Mouse (Mus musculus) liver, embryonic 12.5 days (tissue): ENCODE results near the gene Mcmbp. TPM values are rescaled to one million over a fixed set of nuclear protein-coding genes. Genes with fewer than 3 reads are reported as not detected.
A peak's percentile ranks its signal among the peaks of the same experiment; 100 is the strongest.
"Not testable (repeated sequence)": the region's sequence is repeated elsewhere in the genome, so short reads cannot be mapped to it uniquely, and the experiment has no call there.

Experiments
- ATAC-seq: fragments of 200-750 bp; cut with Nextera tagmentation; 2 replicates; pipeline ENCODE4 v1.8.0; 2017; ENCODE audit warnings: moderate number of reproducible peaks, mild to moderate bottlenecking, moderate library complexity
- H3K27ac ChIP-seq: fragments of 300-500 bp; sonication (generic); 2 replicates; pipeline ENCODE4 v1.5.1; 2016; ENCODE audit warnings: mild to moderate bottlenecking
- H3K27me3 ChIP-seq: fragments of 300-500 bp; sonication (generic); replicated peaks from 2 replicates; pipeline ENCODE4 v1.6.1; 2016; ENCODE audit warnings: mild to moderate bottlenecking, moderate library complexity
- H3K36me3 ChIP-seq: fragments of 300-500 bp; sonication (generic); 2 replicates; pipeline ENCODE4 v1.6.1; 2016; ENCODE audit warnings: mild to moderate bottlenecking, moderate library complexity
- H3K4me1 ChIP-seq: fragments of 300-500 bp; sonication (generic); 2 replicates; pipeline ENCODE4 v1.6.1; 2016
- H3K4me2 ChIP-seq: fragments of 300-500 bp; sonication (generic); 2 replicates; pipeline ENCODE4 v1.6.1; 2016; ENCODE audit warnings: mild to moderate bottlenecking, moderate library complexity
- H3K4me3 ChIP-seq: fragments of 300-500 bp; sonication (generic); 2 replicates; pipeline ENCODE4 v1.5.1; 2016; ENCODE audit warnings: mild to moderate bottlenecking, moderate library complexity
- H3K9ac ChIP-seq: fragments of 300-500 bp; sonication (generic); 2 replicates; pipeline ENCODE4 v1.6.1; 2016; ENCODE audit warnings: mild to moderate bottlenecking, moderate library complexity
- H3K9me3 ChIP-seq: fragments of 300-500 bp; sonication (generic); replicated peaks from 2 replicates; pipeline ENCODE4 v1.6.1; 2016; ENCODE audit warnings: mild to moderate bottlenecking, moderate library complexity
- WGBS: fragments of 180-500 bp; shearing (Covaris S2); methylation state at CpG from one replicate; pipeline ENCODE4 v1.1.7; 2016; ENCODE audit not compliant: insufficient replicate concordance; 5-methylcytosine and 5-hydroxymethylcytosine counted together
- polyA plus RNA-seq: library from polyadenylated mRNA; unstranded; fragments of >200 nt; fragmentation: Nextera tagmentation; extraction: Ambion mirVana; gene quantifications from 2 replicates; pipeline ENCODE4 v1.2.1, GENCODE M21; 2016

The Mcmbp gene
- polyA plus RNA-seq, 1 experiment from 2014 or later: 42.5 TPM

DNA sequence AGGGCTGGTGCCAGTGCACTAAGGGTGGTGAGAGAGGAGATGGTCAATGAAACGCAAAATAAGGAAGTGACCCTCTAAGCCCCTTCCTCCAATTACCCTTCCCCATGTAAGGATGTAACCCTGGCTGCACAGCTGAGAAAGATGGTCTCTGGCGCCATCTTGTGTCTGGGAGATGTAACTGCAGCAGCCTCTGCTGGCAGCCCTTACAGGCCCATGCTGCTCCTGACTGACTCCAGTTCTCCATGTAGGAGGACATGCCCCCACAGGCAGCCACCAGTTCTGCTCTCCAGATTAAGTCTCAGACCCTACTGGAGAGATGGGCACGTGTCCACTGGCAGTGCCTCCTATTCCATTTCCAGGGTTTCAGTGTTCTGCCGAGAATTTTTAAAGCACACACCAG lies 34.6 kb downstream of the Mcmbp start:
- WGBS: 25% methylated on average over 4 of the region's 4 CpGs
- Histone ChIP-seq H3K4me3 (no peak overlapping the region), H3K4me2 (no peak overlapping the region), H3K9ac (no peak overlapping the region), H3K27me3 (no peaks in the 10 kb centered on the region), H3K36me3 (peaks cover 96% of the 10 kb centered on the region), H3K4me1 (no peaks in the 10 kb centered on the region), H3K9me3 (no peaks in the 10 kb centered on the region), H3K27ac (no peak overlapping the region)
- ATAC-seq: peak; percentile 63

DNA sequence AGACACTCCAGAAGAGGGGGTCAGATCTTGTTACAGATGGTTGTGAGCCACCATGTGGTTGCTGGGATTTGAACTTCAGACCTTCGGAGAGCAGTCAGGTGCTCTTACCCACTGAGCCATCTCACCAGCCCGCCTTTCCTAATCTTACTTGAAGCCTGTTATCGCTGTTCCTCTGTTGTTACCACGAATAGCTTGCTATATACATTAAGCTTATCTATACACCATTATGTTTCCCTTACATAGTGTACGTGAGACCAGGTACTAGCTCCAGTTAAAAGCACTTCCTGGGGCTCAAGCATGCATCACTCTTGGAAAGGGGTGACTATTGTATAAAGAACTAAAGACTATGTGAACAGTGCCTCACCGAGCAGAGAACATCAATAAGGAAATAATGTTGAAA lies 40.3 kb downstream of the Mcmbp start:
- H3K4me2 ChIP-seq, H3K4me3 ChIP-seq, H3K9me3 ChIP-seq, H3K9ac ChIP-seq, H3K27ac ChIP-seq, H3K4me1 ChIP-seq, H3K27me3 ChIP-seq: not testable (repeated sequence)
- 56% methylated on average over 6 of the region's 6 CpGs for WGBS
- peaks cover 90% of the 10 kb centered on the region for H3K36me3 ChIP-seq
- peak; percentile 54; the same call in 1 of the 2 replicates for ATAC-seq

DNA sequence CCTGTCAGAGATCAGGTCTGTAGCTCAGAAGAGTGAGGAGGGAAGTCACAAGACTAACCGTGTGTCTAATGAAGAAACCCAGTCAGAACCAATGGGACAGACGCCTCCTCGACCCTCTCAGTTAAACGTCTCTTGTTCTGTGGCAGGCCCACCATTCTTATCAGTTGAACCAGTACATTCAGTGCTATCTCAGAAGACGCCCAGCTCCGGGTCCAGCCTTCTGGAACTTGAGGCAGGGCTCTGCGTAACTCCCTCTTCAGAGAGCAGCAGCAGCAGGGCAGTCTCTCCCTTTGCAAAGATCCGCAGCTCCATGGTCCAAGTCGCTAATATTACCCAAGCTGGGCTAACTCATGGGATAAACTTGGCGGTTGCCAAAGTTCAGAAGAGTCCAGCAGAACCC lies 45.4 kb downstream of the Mcmbp start:
- Histone ChIP-seq H3K27ac (no peak overlapping the region), H3K27me3 (no peaks in the 10 kb centered on the region), H3K4me3 (no peak overlapping the region), H3K36me3 (peaks cover 67% of the 10 kb centered on the region), H3K4me2 (no peak overlapping the region), H3K9me3 (no peaks in the 10 kb centered on the region), H3K4me1 (peaks cover 13% of the 10 kb centered on the region), H3K9ac (no peak overlapping the region)
- 31% methylated on average over 10 of the region's 10 CpGs for WGBS
- ATAC-seq: peak; percentile 67

DNA sequence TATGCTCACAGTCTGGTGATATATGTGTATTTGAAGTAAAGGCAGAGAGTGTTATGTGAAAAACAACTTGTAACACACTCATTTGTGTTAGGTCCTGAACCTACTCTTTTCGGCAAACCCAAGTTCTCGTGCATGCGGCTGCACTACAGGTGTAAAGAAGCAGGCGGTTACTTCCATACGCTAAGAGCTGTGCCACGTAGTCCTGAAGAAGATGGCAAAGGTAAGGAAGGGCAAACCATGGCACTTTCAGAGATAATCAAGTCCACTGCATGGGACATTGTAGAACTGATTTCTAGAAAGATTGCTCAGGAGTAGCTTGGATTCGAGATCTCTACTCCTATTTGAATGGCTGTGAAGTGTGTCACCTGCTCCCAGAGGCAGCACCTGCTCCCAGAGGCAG lies 48.1 kb downstream of the Mcmbp start:
- 86% methylated on average over 7 of the region's 7 CpGs for WGBS
- ATAC-seq: no peak

DNA sequence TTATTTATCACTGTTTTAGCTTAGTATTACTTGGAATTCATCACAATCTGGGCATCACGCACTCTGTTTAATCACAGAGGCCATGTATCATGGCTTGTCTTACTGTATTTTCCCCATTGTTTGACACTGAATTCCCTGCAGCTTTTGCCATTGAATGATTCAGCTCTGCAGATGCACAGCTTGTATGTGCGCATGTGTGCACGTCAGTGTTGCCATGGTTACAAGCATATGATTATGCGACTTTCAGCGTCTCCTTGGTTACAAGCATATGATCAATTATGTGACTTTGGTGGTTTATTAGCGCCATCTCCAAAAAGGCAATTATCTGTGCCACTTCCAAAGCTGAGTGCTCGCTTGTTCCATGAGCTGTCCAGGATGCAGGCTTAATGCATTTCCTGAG lies 49.5 kb downstream of the Mcmbp start:
- Histone ChIP-seq H3K27me3 (no peaks in the 10 kb centered on the region), H3K27ac (no peak overlapping the region), H3K36me3 (peaks cover 46% of the 10 kb centered on the region), H3K9ac (no peak overlapping the region), H3K4me1 (peaks cover 20% of the 10 kb centered on the region), H3K9me3 (no peaks in the 10 kb centered on the region), H3K4me3 (no peak overlapping the region), H3K4me2 (no peak overlapping the region)
- 72% methylated on average over 7 of the region's 7 CpGs for WGBS
- ATAC-seq: no peak

More for the DNA sequence above, 48.1 kb downstream of the Mcmbp start:
- Histone ChIP-seq H3K9me3 (no peaks in the 10 kb centered on the region), H3K4me1 (peaks cover 20% of the 10 kb centered on the region), H3K9ac (no peak overlapping the region), H3K36me3 (peaks cover 53% of the 10 kb centered on the region), H3K27ac (no peak overlapping the region), H3K4me3 (no peak overlapping the region), H3K27me3 (no peaks in the 10 kb centered on the region), H3K4me2 (no peak overlapping the region)

DNA sequence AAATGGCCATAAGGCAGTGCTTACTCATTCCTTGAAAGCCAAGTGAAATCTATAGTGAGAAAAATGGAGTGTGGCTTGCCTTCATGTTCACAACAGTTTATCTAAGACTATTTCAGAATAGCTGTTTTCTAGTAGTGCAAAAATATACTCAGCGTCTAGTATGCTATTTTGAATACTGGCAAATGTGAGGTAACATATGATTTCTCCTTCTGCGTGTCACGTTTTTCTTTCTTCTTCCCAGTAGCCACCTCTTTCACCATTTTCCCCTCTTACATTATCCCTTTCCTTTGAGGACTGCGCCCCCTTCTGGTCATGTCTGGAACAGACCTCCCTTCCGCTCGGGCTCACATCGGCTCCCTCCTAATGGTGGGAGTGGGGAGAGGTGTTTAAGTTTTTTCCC lies 50.2 kb downstream of the Mcmbp start:
- Histone ChIP-seq H3K4me2 (no peak overlapping the region), H3K27ac (no peak overlapping the region), H3K27me3 (no peaks in the 10 kb centered on the region), H3K4me1 (peaks cover 15% of the 10 kb centered on the region), H3K36me3 (peaks cover 49% of the 10 kb centered on the region), H3K4me3 (no peak overlapping the region), H3K9me3 (no peaks in the 10 kb centered on the region), H3K9ac (no peak overlapping the region)
- ATAC-seq: peak; percentile 56; the same call in 1 of the 2 replicates
- WGBS: 15% methylated on average over 7 of the region's 7 CpGs

DNA sequence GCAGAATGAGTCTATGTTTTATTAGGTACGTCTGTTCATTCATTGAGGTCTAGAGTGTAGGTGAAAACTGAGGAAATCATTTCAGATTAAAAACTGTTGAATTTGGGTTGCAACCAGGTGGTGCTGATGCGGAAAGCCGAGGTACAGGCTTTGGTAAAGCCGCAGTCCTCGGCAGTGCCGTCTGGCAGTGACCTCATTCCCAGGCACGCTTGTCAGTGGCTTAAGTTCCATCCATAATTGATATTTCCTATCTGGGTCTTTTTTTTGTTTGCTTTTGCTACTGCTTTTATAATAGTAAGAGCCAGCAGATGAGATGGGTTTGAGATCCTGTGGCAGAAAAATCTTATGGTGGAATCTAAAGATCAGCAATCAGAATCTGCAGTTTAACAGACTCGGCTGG lies 50.9 kb downstream of the Mcmbp start:
- Histone ChIP-seq H3K4me2 (no peak overlapping the region), H3K27me3 (no peaks in the 10 kb centered on the region), H3K9me3 (no peaks in the 10 kb centered on the region), H3K36me3 (peaks cover 48% of the 10 kb centered on the region), H3K9ac (no peak overlapping the region), H3K4me1 (peaks cover 9% of the 10 kb centered on the region), H3K4me3 (no peak overlapping the region), H3K27ac (no peak overlapping the region)
- WGBS: 80% methylated on average over 8 of the region's 8 CpGs
- no peak for ATAC-seq

DNA sequence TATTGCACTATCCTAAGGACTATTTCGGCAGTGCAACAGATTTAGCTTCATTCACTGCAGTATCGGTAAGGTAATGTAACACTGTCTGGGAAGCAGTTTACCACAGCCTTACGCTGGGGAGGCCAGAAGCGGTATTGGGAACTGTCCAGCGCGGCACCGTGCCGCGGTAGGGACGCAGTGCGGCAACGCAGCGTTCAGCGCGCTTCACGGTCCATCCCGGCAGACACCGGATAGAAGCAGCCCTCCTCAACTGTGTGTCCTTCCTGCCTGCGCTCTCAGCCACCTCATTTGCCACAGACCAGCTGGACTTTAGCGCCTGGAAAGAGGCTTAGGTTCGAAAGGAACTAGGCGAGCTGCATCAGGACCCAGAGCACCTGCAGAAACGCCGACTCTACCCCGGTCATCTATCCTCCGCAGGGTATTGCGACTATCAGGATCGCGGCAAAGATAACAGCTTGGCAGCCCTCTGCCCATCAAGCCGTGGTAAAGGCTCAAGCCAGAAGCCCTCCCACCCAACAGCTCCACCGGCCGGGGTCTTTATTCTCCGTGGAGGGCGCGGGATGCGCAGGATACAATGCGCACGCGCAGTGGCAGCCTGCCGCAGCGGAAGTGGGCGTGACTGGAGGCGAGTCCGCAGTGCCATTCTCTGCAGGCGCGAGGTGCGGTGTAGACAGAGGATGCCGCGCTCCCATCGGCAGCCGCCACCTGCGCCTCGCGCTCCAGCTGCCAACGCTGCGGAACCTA lies 52.3 kb downstream of the Mcmbp start:
- peak; percentile 75 for ATAC-seq
- peak overlapping the region; percentile 43 for H3K9ac ChIP-seq
- 53% methylated on average over 56 of the region's 56 CpGs for WGBS

DNA sequence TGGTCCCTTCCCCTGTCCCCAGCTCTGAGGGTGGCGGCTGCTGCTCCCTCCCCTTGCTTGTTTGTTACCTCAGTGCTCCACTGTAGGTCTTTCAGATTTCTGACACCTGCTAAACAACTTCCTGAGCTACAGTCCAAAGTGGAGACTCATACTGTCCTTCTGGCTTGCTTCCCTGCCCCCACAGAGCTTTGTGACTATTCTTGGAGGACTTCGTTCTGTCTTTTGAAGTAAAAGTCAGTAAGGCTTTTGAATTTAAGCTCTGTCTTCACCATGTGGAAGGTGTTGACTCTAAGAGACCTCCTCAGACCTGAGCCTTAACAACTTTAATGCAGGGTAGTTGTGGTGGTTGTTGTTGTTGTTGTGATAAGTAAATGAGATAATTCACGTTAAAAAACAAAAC lies 61.7 kb downstream of the Mcmbp start:
- Histone ChIP-seq H3K4me2 (no peak overlapping the region), H3K36me3 (peaks cover 20% of the 10 kb centered on the region), H3K27me3 (no peaks in the 10 kb centered on the region), H3K4me3 (no peak overlapping the region), H3K9me3 (no peaks in the 10 kb centered on the region), H3K27ac (no peak overlapping the region), H3K4me1 (peaks cover 3% of the 10 kb centered on the region), H3K9ac (no peak overlapping the region)
- no peak for ATAC-seq
- WGBS: 62% methylated on average over 3 of the region's 3 CpGs

More for the DNA sequence above, 52.3 kb downstream of the Mcmbp start:
- peaks cover 45% of the 10 kb centered on the region for H3K36me3 ChIP-seq
- peak overlapping the region; percentile 61 for H3K4me3 ChIP-seq
- peaks cover 9% of the 10 kb centered on the region for H3K4me1 ChIP-seq
- H3K27ac ChIP-seq: no peak overlapping the region
- H3K27me3 ChIP-seq: no peaks in the 10 kb centered on the region
- peak overlapping the region; percentile 77 for H3K4me2 ChIP-seq
- no peaks in the 10 kb centered on the region for H3K9me3 ChIP-seq

DNA sequence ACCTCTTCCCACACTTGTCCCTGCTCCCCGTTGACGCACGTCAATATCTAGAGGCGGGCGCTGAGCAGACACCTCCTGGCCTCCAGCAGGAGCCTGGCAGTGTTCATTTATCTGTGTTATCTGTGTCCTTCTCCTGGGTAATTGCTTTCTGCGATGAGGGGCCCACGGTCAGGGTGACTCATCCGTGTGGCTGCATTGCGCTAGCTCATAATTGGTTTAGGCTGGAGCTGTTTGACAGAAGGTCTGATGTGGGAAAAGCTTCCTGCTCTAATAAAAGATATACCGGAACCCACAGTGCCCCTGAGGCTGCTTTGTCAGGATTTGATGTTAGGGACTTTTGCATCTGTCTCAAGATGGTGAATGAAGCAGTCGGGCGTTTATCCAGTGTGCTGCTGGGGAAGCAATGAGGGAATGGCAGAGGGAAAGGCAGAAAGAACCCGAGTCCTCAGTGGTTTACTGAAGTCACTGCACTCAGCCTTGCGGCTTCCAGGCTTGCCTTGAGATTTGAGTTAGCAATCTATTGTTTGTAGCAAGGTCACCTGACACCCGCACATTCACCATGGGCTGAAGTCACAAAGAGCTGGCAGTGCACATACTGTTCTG lies 67.8 kb downstream of the Mcmbp start:
- H3K4me1 ChIP-seq: peaks cover 51% of the 10 kb centered on the region
- H3K36me3 ChIP-seq: peaks cover 29% of the 10 kb centered on the region
- H3K9me3 ChIP-seq: no peaks in the 10 kb centered on the region
- WGBS: 5% methylated on average over 15 of the region's 15 CpGs
- peak overlapping the region; percentile 56 for H3K9ac ChIP-seq
- H3K4me3 ChIP-seq: peak overlapping the region; percentile 42
- ATAC-seq: peak; percentile 97
- peak overlapping the region; percentile 91 for H3K27ac ChIP-seq
- no peaks in the 10 kb centered on the region for H3K27me3 ChIP-seq
- peak overlapping the region; percentile 73 for H3K4me2 ChIP-seq

DNA sequence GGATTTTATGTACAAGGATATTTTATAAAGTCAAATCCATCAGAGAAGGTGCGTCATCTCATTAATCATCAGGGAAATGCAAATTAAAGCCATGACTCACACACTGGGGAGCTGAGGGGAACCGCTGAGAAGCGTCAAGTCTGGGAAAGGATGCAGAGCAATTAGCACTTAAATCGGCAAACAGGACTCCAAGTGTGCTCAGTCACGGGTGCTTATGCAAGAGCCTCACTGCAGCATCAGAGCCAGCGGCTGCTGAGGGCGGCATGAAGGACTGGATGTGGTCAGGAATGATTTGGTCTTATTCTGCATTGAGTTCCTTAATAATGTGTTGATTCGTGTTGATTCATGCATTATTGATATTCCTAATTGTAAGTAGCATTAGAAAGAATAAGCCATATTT lies 68.3 kb downstream of the Mcmbp start:
- Histone ChIP-seq H3K27ac (peak overlapping the region; percentile 91), H3K4me3 (peak overlapping the region; percentile 42), H3K9ac (peak overlapping the region; percentile 56; the same call in 1 of the 2 replicates), H3K9me3 (no peaks in the 10 kb centered on the region), H3K36me3 (peaks cover 28% of the 10 kb centered on the region), H3K4me1 (peaks cover 57% of the 10 kb centered on the region), H3K27me3 (no peaks in the 10 kb centered on the region), H3K4me2 (peak overlapping the region; percentile 73)
- ATAC-seq: peak; percentile 33
- 19% methylated on average over 8 of the region's 8 CpGs for WGBS

DNA sequence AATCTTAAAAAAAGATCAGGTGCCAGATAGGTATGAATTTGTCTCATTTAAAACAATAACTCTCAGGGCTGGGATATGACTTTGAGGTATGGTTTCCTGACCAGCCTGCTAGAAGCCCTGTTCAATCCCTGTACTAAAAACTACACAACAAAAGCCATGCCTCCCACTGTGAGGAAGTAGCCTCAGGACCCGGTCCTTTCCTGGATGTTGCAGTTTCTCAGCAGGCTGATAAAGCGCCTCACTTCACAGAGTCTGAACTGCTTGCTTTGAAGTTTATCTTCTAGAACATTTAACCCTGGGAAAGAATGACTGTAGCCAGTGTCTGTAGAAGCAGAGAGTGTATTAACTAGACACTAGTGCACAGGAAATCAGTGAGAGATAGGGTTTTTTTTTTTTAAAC lies 71.5 kb downstream of the Mcmbp start:
- Histone ChIP-seq H3K9me3 (no peaks in the 10 kb centered on the region), H3K4me1 (peaks cover 71% of the 10 kb centered on the region), H3K4me2 (no peak overlapping the region), H3K4me3 (no peak overlapping the region), H3K27ac (0 out of 2 replicates have a peak overlapping the region, but pooled peaks have one; percentile 23), H3K9ac (no peak overlapping the region), H3K36me3 (peaks cover 37% of the 10 kb centered on the region), H3K27me3 (no peaks in the 10 kb centered on the region)
- WGBS: 30% methylated on average over 2 of the region's 2 CpGs
- no peak for ATAC-seq
